Mouse (Mus musculus): ENCODE results near the gene Rdx. TPM values are rescaled to one million over a fixed set of nuclear protein-coding genes. Genes with fewer than 3 reads are reported as not detected.
"Not testable (repeated sequence)": the region's sequence is repeated elsewhere in the genome, so short reads cannot be mapped to it uniquely, and the experiment has no call there.

Rdx gene
- polyA plus RNA-seq, 1 experiment from 2014 or later, result 148 TPM

- Histone ChIP-seq H3K4me2 (replicated peaks) (no peak overlapping the region), H3K27ac (no peak overlapping the region), H3K27me3 (no peaks in the 10 kb centered on the region), H3K4me3 (no peak overlapping the region), H3K9me3 (replicated peaks) (no peaks in the 10 kb centered on the region), H3K4me1 (no peaks in the 10 kb centered on the region), H3K36me3 (peaks cover 64% of the 10 kb centered on the region), H3K9ac (no peak overlapping the region)
- 97% methylated on average over 2 of the region's 2 CpGs for WGBS
- ATAC-seq (ENCODE audit: low FRiP score), result no peak
These were observed 23.1 kb downstream of the Rdx start for GRCm38 (mm10) chr9:52070052-52070451.

GRCm38 (mm10) chr9:52071352-52071751, 24.4 kb downstream of the Rdx start:
- peaks cover 59% of the 10 kb centered on the region for H3K36me3 ChIP-seq
- H3K4me3 ChIP-seq; ATAC-seq (ENCODE audit: low FRiP score): not testable (repeated sequence)

GRCm38 (mm10) chr9:52072202-52072601, 25.2 kb downstream of the Rdx start:
- ATAC-seq (ENCODE audit: low FRiP score), result no peak
- Histone ChIP-seq H3K36me3 (peaks cover 60% of the 10 kb centered on the region), H3K4me2 (replicated peaks) (no peak overlapping the region), H3K27ac (no peak overlapping the region), H3K4me1 (no peaks in the 10 kb centered on the region), H3K9ac (no peak overlapping the region), H3K4me3 (no peak overlapping the region), H3K9me3 (replicated peaks) (no peaks in the 10 kb centered on the region), H3K27me3 (no peaks in the 10 kb centered on the region)

More at GRCm38 (mm10) chr9:52071352-52071751, 24.4 kb downstream of the Rdx start:
- not testable (repeated sequence) for H3K27me3 ChIP-seq; H3K9ac ChIP-seq; H3K4me2 ChIP-seq (replicated peaks); H3K4me1 ChIP-seq; H3K27ac ChIP-seq; H3K9me3 ChIP-seq (replicated peaks)

- Histone ChIP-seq H3K9me3 (replicated peaks) (no peaks in the 10 kb centered on the region), H3K4me3 (no peak overlapping the region), H3K9ac (no peak overlapping the region), H3K36me3 (peaks cover 57% of the 10 kb centered on the region), H3K4me2 (replicated peaks) (no peak overlapping the region), H3K27ac (no peak overlapping the region), H3K27me3 (no peaks in the 10 kb centered on the region), H3K4me1 (no peaks in the 10 kb centered on the region)
- no peak for ATAC-seq (ENCODE audit: low FRiP score)
- 89% methylated on average over 2 of the region's 2 CpGs for WGBS
These were observed 29.1 kb downstream of the Rdx start for GRCm38 (mm10) chr9:52076089-52076488.

GRCm38 (mm10) chr9:52077692-52078091, 30.7 kb downstream of the Rdx start:
- Histone ChIP-seq H3K27me3 (no peaks in the 10 kb centered on the region), H3K4me3 (no peak overlapping the region), H3K4me1 (no peaks in the 10 kb centered on the region), H3K4me2 (replicated peaks) (no peak overlapping the region), H3K36me3 (peaks cover 53% of the 10 kb centered on the region), H3K9me3 (replicated peaks) (no peaks in the 10 kb centered on the region), H3K9ac (no peak overlapping the region), H3K27ac (no peak overlapping the region)
- 94% methylated on average over 1 of the region's 1 CpGs for WGBS
- ATAC-seq (ENCODE audit: low FRiP score), result no peak

GRCm38 (mm10) chr9:52081979-52082378, 35.0 kb downstream of the Rdx start:
- H3K4me3 ChIP-seq, result no peak overlapping the region
- WGBS, result 95% methylated on average over 2 of the region's 2 CpGs
- H3K4me2 ChIP-seq (replicated peaks), result no peak overlapping the region
- no peaks in the 10 kb centered on the region for H3K4me1 ChIP-seq
- no peak for ATAC-seq (ENCODE audit: low FRiP score)
- H3K36me3 ChIP-seq, result peaks cover 50% of the 10 kb centered on the region
- H3K27me3 ChIP-seq, result no peaks in the 10 kb centered on the region
- no peak overlapping the region for H3K27ac ChIP-seq
- no peak overlapping the region for H3K9ac ChIP-seq
- no peaks in the 10 kb centered on the region for H3K9me3 ChIP-seq (replicated peaks)

GRCm38 (mm10) chr9:52082414-52082813, 35.4 kb downstream of the Rdx start:
- no peak for ATAC-seq (ENCODE audit: low FRiP score)
- Histone ChIP-seq H3K4me2 (replicated peaks) (no peak overlapping the region), H3K9me3 (replicated peaks) (no peaks in the 10 kb centered on the region), H3K27me3 (no peaks in the 10 kb centered on the region), H3K9ac (no peak overlapping the region), H3K27ac (no peak overlapping the region), H3K4me1 (no peaks in the 10 kb centered on the region), H3K4me3 (no peak overlapping the region), H3K36me3 (peaks cover 50% of the 10 kb centered on the region)
- 88% methylated on average over 4 of the region's 4 CpGs for WGBS

GRCm38 (mm10) chr9:52091752-52092151, 44.8 kb downstream of the Rdx start:
- Histone ChIP-seq H3K27ac (no peak overlapping the region), H3K9me3 (replicated peaks) (no peaks in the 10 kb centered on the region), H3K27me3 (no peaks in the 10 kb centered on the region), H3K4me1 (no peaks in the 10 kb centered on the region), H3K4me2 (replicated peaks) (no peak overlapping the region), H3K4me3 (no peak overlapping the region), H3K9ac (no peak overlapping the region), H3K36me3 (peaks cover 22% of the 10 kb centered on the region)
- 93% methylated on average over 9 of the region's 9 CpGs for WGBS
- ATAC-seq (ENCODE audit: low FRiP score), result no peak

GRCm38 (mm10) chr9:52092311-52092710, 45.3 kb downstream of the Rdx start:
- 89% methylated on average over 5 of the region's 5 CpGs for WGBS
- no peak for ATAC-seq (ENCODE audit: low FRiP score)

GRCm38 (mm10) chr9:52093108-52093507, 46.1 kb downstream of the Rdx start:
- no peak for ATAC-seq (ENCODE audit: low FRiP score)
- Histone ChIP-seq H3K4me3 (no peak overlapping the region), H3K4me2 (replicated peaks) (no peak overlapping the region), H3K9me3 (replicated peaks) (no peaks in the 10 kb centered on the region), H3K27me3 (no peaks in the 10 kb centered on the region), H3K36me3 (peaks cover 9% of the 10 kb centered on the region; the same call in 1 of the 2 replicates), H3K4me1 (no peaks in the 10 kb centered on the region), H3K27ac (no peak overlapping the region), H3K9ac (no peak overlapping the region)
- 75% methylated on average over 8 of the region's 8 CpGs for WGBS

More at GRCm38 (mm10) chr9:52092311-52092710, 45.3 kb downstream of the Rdx start:
- Histone ChIP-seq H3K9me3 (replicated peaks) (no peaks in the 10 kb centered on the region), H3K36me3 (peaks cover 17% of the 10 kb centered on the region; the same call in 1 of the 2 replicates), H3K4me1 (no peaks in the 10 kb centered on the region), H3K4me2 (replicated peaks) (no peak overlapping the region), H3K9ac (no peak overlapping the region), H3K27me3 (no peaks in the 10 kb centered on the region), H3K4me3 (no peak overlapping the region), H3K27ac (no peak overlapping the region)

- ATAC-seq (ENCODE audit: low FRiP score), result no peak
- H3K27ac ChIP-seq, result no peak overlapping the region
- H3K9me3 ChIP-seq (replicated peaks), result no peaks in the 10 kb centered on the region
- H3K4me3 ChIP-seq, result no peak overlapping the region
- no peaks in the 10 kb centered on the region for H3K4me1 ChIP-seq
- 85% methylated on average over 5 of the region's 5 CpGs for WGBS
- H3K4me2 ChIP-seq (replicated peaks), result no peak overlapping the region
- H3K9ac ChIP-seq, result no peak overlapping the region
- H3K27me3 ChIP-seq, result no peaks in the 10 kb centered on the region
- 0 out of 2 replicates have a peak, but pooled peaks cover 6% of the 10 kb centered on the region for H3K36me3 ChIP-seq
These were observed 47.0 kb downstream of the Rdx start for GRCm38 (mm10) chr9:52094016-52094415.

- Histone ChIP-seq H3K9ac (no peak overlapping the region), H3K4me2 (replicated peaks) (no peak overlapping the region), H3K4me3 (no peak overlapping the region), H3K36me3 (0 out of 2 replicates have a peak, but pooled peaks cover 4% of the 10 kb centered on the region), H3K27me3 (no peaks in the 10 kb centered on the region), H3K9me3 (replicated peaks) (no peaks in the 10 kb centered on the region), H3K4me1 (no peaks in the 10 kb centered on the region), H3K27ac (no peak overlapping the region)
- 87% methylated on average over 10 of the region's 10 CpGs for WGBS
- ATAC-seq (ENCODE audit: low FRiP score), result no peak
These were observed 47.6 kb downstream of the Rdx start for GRCm38 (mm10) chr9:52094471-52094980.

- no peak overlapping the region for H3K4me2 ChIP-seq (replicated peaks)
- 0 out of 2 replicates have a peak, but pooled peaks cover 3% of the 10 kb centered on the region for H3K36me3 ChIP-seq
- no peaks in the 10 kb centered on the region for H3K9me3 ChIP-seq (replicated peaks)
- no peak for ATAC-seq (ENCODE audit: low FRiP score)
- H3K27me3 ChIP-seq, result no peaks in the 10 kb centered on the region
- H3K9ac ChIP-seq, result no peak overlapping the region
- no peak overlapping the region for H3K27ac ChIP-seq
- H3K4me1 ChIP-seq, result no peaks in the 10 kb centered on the region
- 76% methylated on average over 3 of the region's 3 CpGs for WGBS
- H3K4me3 ChIP-seq, result no peak overlapping the region
These were observed 48.7 kb downstream of the Rdx start for GRCm38 (mm10) chr9:52095666-52096065.

Measured in hindbrain, embryonic 12.5 days (tissue).